Mouse (Mus musculus) lung, embryonic 14.5 days (tissue): ENCODE measurements at regions not wholly inside any gene's neighbourhood (a gene's known extent, or its start where the extent isn't known, plus 50 kb on each side); places are given as distances from the start of the nearest gene placed in this dataset.

Experiments
- ATAC-seq: fragments of 200-750 bp; cut with Nextera tagmentation; 2 replicates; pipeline ENCODE4 v1.8.0; 2017; ENCODE audit warnings: mild to moderate bottlenecking, moderate TSS enrichment, moderate library complexity; ENCODE audit not compliant: insufficient read depth
- DNase-seq: peaks from one replicate; pipeline ENCODE4 v3.0.0-alpha.2; 2015
- H3K27ac ChIP-seq: fragments of 300-500 bp; sonication (generic); 2 replicates; pipeline ENCODE4 v1.5.1; 2014; ENCODE audit warnings: low read depth, mild to moderate bottlenecking, moderate library complexity
- H3K27me3 ChIP-seq: fragments of 300-500 bp; sonication (generic); 2 replicates; pipeline ENCODE4 v1.6.1; 2014; ENCODE audit warnings: low read length, control low read depth; ENCODE audit not compliant: insufficient read depth
- H3K36me3 ChIP-seq: fragments of 300-500 bp; sonication (generic); 2 replicates; pipeline ENCODE4 v1.6.1; 2014; ENCODE audit warnings: control low read depth; ENCODE audit not compliant: insufficient read depth
- H3K4me1 ChIP-seq: fragments of 300-500 bp; sonication (generic); 2 replicates; pipeline ENCODE4 v1.6.1; 2014; ENCODE audit warnings: antibody characterized with exemption, control low read depth; ENCODE audit not compliant: insufficient read depth
- H3K4me2 ChIP-seq: fragments of 300-500 bp; sonication (generic); 2 replicates; pipeline ENCODE4 v1.6.1; 2014; ENCODE audit warnings: mild to moderate bottlenecking
- H3K4me3 ChIP-seq: fragments of 300-500 bp; sonication (generic); 2 replicates; pipeline ENCODE4 v1.5.1; 2014; ENCODE audit warnings: low read depth, low read length
- H3K9ac ChIP-seq: fragments of 300-500 bp; sonication (generic); 2 replicates; pipeline ENCODE4 v1.6.1; 2014
- H3K9me3 ChIP-seq: fragments of 300-500 bp; sonication (generic); 2 replicates; pipeline ENCODE4 v1.6.1; 2016; ENCODE audit warnings: low read depth, low read length, control low read depth
- CTCF ChIP-seq: IDR thresholded peaks from 2 replicates; pipeline ENCODE4 v1.5.1; 2016; ENCODE audit warnings: antibody characterized with exemption, low read depth
- WGBS: fragments of 180-500 bp; shearing (Covaris S2); extraction: QIAGEN DNeasy Blood & Tissue Kit; methylation state at CpG from one replicate; pipeline ENCODE4 v1.1.7; 2014; 5-methylcytosine and 5-hydroxymethylcytosine counted together

DNA sequence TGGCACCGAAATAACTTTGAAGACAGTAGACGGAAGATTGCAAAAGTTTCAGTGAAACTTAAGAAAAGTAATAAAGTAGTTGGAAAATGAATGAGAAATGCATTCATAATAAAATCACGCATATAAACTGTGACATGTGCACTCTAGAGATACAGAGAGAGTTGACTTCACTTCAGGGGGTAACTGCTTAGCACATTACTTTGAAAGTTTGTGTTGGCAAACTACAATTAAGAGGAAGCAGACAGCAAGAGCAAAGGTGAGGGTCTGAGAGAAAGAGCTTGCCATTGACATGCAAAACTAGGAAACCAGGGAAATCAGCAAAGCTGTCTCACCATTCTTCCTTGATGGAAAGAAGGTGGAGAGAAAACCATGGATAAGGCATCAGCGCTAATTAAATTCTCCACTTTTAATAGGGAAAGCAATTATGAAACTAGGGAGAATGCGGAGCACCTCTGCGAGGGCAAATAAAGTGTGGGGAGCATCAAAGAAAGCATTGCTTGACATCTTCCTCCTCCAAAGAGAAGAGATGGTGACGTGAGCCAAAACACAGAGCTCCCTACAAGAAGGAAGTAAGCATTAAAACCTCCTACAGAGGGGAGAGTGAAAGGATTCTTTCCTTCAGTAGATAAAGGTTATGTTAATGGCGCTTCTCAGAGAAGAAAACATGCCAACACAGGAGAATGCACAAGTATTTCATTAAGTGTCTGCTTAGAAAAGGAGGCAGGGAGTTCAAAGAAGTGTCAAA is 563.0 kb downstream of the Mdfic start:
- H3K4me2 ChIP-seq: no peak overlapping the region
- H3K27ac ChIP-seq: no peak overlapping the region
- H3K27me3 ChIP-seq: no peaks in the 10 kb centered on the region
- H3K9me3 ChIP-seq: no peaks in the 10 kb centered on the region
- H3K4me3 ChIP-seq: no peak overlapping the region
- TF ChIP-seq CTCF: no peak
- WGBS: 61% methylated on average over 8 of the region's 8 CpGs
- H3K4me1 ChIP-seq: no peaks in the 10 kb centered on the region
- no peaks in the 10 kb centered on the region for H3K36me3 ChIP-seq
- DNase-seq (no peak), ATAC-seq (no peak)
- no peak overlapping the region for H3K9ac ChIP-seq

DNA sequence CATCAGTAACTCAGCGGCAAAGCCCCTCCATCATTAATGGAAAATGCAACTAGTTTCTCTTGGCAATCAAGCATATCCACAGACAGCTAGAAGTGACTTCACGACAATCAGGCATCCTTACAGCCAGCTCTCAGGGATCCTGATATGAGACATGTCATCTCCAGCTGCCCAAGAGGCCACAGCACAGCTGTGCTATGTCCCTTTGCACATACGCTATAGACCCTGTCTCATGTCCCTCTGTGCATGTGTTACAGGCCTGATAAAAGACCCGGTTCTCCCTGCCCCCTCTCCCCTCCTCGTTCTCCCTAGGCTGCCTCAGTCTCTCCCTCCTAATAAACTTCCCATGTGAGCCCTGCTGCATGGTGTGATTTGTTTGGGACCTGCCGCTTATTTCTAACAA is 561.5 kb downstream of the Mdfic start:
- no peaks in the 10 kb centered on the region for H3K27me3 ChIP-seq
- no peaks in the 10 kb centered on the region for H3K4me1 ChIP-seq
- TF ChIP-seq CTCF: no peak
- DNase-seq: peak; percentile 79
- no peak overlapping the region for H3K9ac ChIP-seq
- WGBS: 51% methylated on average over 6 of the region's 6 CpGs
- H3K9me3 ChIP-seq: no peaks in the 10 kb centered on the region
- H3K36me3 ChIP-seq: no peaks in the 10 kb centered on the region
- no peak overlapping the region for H3K4me3 ChIP-seq
- peak; percentile 99 for ATAC-seq
- H3K4me2 ChIP-seq: no peak overlapping the region
- H3K27ac ChIP-seq: no peak overlapping the region
